14 mouse cellular contexts compared by ENCODE assay signal in the genomic region with DNA sequence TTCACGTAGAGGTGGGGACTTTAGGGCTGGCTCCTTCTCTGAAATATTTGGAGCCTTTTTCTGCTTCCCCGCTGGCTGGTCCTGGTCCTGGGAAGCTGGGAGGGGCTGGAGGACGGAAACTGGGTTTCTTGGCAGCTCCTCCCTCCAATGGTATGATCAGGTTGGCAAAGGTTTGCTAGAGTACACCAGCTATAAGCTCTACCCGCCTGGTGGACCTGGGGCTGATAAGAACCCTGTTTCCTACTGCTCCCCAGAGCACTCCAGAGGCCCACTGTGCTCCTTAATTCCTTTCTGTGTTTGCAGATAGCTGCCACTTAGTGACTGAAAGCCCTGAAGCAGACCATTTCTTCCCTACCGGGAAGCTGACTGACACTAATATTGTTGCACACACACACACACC. TPM values are rescaled to one million over a fixed set of nuclear protein-coding genes. Genes with fewer than 3 reads are reported as not detected.
DNase-seq lines count a peak whose midpoint lies in the region; ATAC-seq and TF ChIP-seq lines count a peak whose summit lies in the region.
"Had no signal": no experiment of that assay in that cellular context is flagged by ENCODE, and none has a peak within 500 bp of the region (broad histone marks: within the 10 kb centered on the region; RNA-seq: fewer than 3 reads in every experiment).

No protein-coding gene starts in this region.

- ATAC-seq in heart, embryonic 13.5 days (ENCODE audit: extremely low read depth, insufficient number of reproducible peaks, low FRiP score, low TSS enrichment) = no peak
- no peak for ATAC-seq in lung, embryonic 14.5 days (ENCODE audit: insufficient read depth)
- no peak for ATAC-seq in hindbrain, embryonic 14.5 days (ENCODE audit: low FRiP score)

- H3K9ac ChIP-seq in heart, embryonic 13.5 days = 0 out of 2 replicates have a peak overlapping the region, but pooled peaks have one; percentile 42
- no peak overlapping the region for H3K9ac ChIP-seq in lung, embryonic 14.5 days
- 0 out of 2 replicates have a peak overlapping the region, but pooled peaks have one; percentile 10 for H3K9ac ChIP-seq in hindbrain, embryonic 14.5 days
- H3K9ac ChIP-seq: liver, embryonic 15.5 days; midbrain, embryonic 12.5 days had no signal

- no peak overlapping the region for H3K4me3 ChIP-seq in heart, embryonic 13.5 days
- no peak overlapping the region for H3K4me3 ChIP-seq in lung, embryonic 14.5 days (ENCODE audit: low read depth, low read length)
- H3K4me3 ChIP-seq in embryonic facial prominence, embryonic 10.5 days = no peak overlapping the region
- H3K4me3 ChIP-seq in hindbrain, embryonic 14.5 days (replicated peaks; ENCODE audit: low read length) = no peak overlapping the region
- H3K4me3 ChIP-seq: heart, adult 2 months; liver, embryonic 15.5 days; midbrain, embryonic 12.5 days had no signal

- peaks cover 17% of the 10 kb centered on the region for H3K4me1 ChIP-seq in heart, embryonic 13.5 days
- H3K4me1 ChIP-seq in lung, embryonic 14.5 days (ENCODE audit: insufficient read depth) = no peaks in the 10 kb centered on the region; the same call in 1 of the 2 replicates
- H3K4me1 ChIP-seq in embryonic facial prominence, embryonic 10.5 days = peaks cover 44% of the 10 kb centered on the region
- peaks cover 9% of the 10 kb centered on the region; the same call in 1 of the 2 replicates for H3K4me1 ChIP-seq in hindbrain, embryonic 14.5 days (replicated peaks; ENCODE audit: control insufficient read depth, insufficient read depth, low read length)

- no peak for TF ChIP-seq CTCF in lung, embryonic 14.5 days (IDR thresholded peaks at IDR 0.05; ENCODE audit: low read depth)

- H3K9me3 ChIP-seq in heart, embryonic 13.5 days = no peaks in the 10 kb centered on the region
- no peaks in the 10 kb centered on the region for H3K9me3 ChIP-seq in lung, embryonic 14.5 days (ENCODE audit: low read depth, low read length)
- no peaks in the 10 kb centered on the region for H3K9me3 ChIP-seq in embryonic facial prominence, embryonic 10.5 days
- no peaks in the 10 kb centered on the region for H3K9me3 ChIP-seq in hindbrain, embryonic 14.5 days (ENCODE audit: control insufficient read depth, low read length)
- H3K9me3 ChIP-seq: liver, embryonic 15.5 days; midbrain, embryonic 12.5 days had no signal

- 14% methylated on average over 5 of the region's 5 CpGs for WGBS in heart, embryonic 13.5 days
- WGBS in lung, embryonic 14.5 days = 29% methylated on average over 5 of the region's 5 CpGs
- WGBS in embryonic facial prominence, embryonic 10.5 days = 48% methylated on average over 5 of the region's 5 CpGs
- WGBS in hindbrain, embryonic 14.5 days = 55% methylated on average over 5 of the region's 5 CpGs

- peak overlapping the region; percentile 43 for H3K4me2 ChIP-seq in heart, embryonic 13.5 days
- peak overlapping the region; percentile 16; the same call in 1 of the 2 replicates for H3K4me2 ChIP-seq in lung, embryonic 14.5 days
- H3K4me2 ChIP-seq in hindbrain, embryonic 14.5 days (replicated peaks) = no peak overlapping the region
- H3K4me2 ChIP-seq: liver, embryonic 15.5 days; midbrain, embryonic 12.5 days had no signal

- no peaks in the 10 kb centered on the region for H3K36me3 ChIP-seq in heart, embryonic 13.5 days
- H3K36me3 ChIP-seq in lung, embryonic 14.5 days (ENCODE audit: insufficient read depth) = no peaks in the 10 kb centered on the region
- no peaks in the 10 kb centered on the region for H3K36me3 ChIP-seq in embryonic facial prominence, embryonic 10.5 days (replicated peaks)
- H3K36me3 ChIP-seq in hindbrain, embryonic 14.5 days (replicated peaks; ENCODE audit: control insufficient read depth, insufficient read depth) = no peaks in the 10 kb centered on the region
- H3K36me3 ChIP-seq: liver, embryonic 15.5 days; midbrain, embryonic 12.5 days had no signal

- peak overlapping the region; percentile 38 for H3K27ac ChIP-seq in heart, embryonic 13.5 days (replicated peaks)
- no peak overlapping the region for H3K27ac ChIP-seq in lung, embryonic 14.5 days (ENCODE audit: low read depth)
- H3K27ac ChIP-seq in embryonic facial prominence, embryonic 10.5 days (replicated peaks) = 0 out of 2 replicates have a peak overlapping the region, but pooled peaks have one; percentile 30
- no peak overlapping the region; the same call in 1 of the 2 replicates for H3K27ac ChIP-seq in hindbrain, embryonic 14.5 days
- H3K27ac ChIP-seq: heart, adult 2 months; liver, embryonic 15.5 days; midbrain, embryonic 12.5 days had no signal

- no peaks in the 10 kb centered on the region for H3K27me3 ChIP-seq in heart, embryonic 13.5 days (replicated peaks)
- H3K27me3 ChIP-seq in lung, embryonic 14.5 days (ENCODE audit: insufficient read depth, low read length) = no peaks in the 10 kb centered on the region
- H3K27me3 ChIP-seq in embryonic facial prominence, embryonic 10.5 days (replicated peaks; ENCODE audit: low read depth, poor library complexity, severe bottlenecking) = peaks cover 5% of the 10 kb centered on the region; the same call in 1 of the 2 replicates
- H3K27me3 ChIP-seq in hindbrain, embryonic 14.5 days (ENCODE audit: control insufficient read depth, insufficient read depth, low read length) = 0 out of 2 replicates have a peak, but pooled peaks cover 4% of the 10 kb centered on the region
- H3K27me3 ChIP-seq: liver, embryonic 15.5 days; midbrain, embryonic 12.5 days had no signal

- DNase-seq in heart, adult 8-10 months (ENCODE audit: low spot score) = no peak
- peak; percentile 24 for DNase-seq in lung, embryonic 14.5 days
- DNase-seq in lung, postnatal 14 days = no peak
- no peak for DNase-seq in embryonic facial prominence, embryonic 10.5 days (ENCODE audit: low spot score)
- DNase-seq in hindbrain, embryonic 14.5 days (ENCODE audit: low spot score) = no peak
- DNase-seq in layer of hippocampus, postnatal 10 days (ENCODE audit: low spot score in 2 of 2) = no peak
- no peak for DNase-seq in gastrocnemius, adult 8-10 months (ENCODE audit: low spot score in 2 of 2)
- DNase-seq: cerebellum, adult 9-10 months; heart, adult 2 months; kidney, adult 18-20 months; kidney, postnatal 25 days had no signal

RNA-seq across cellular contexts. Expression of a gene that starts 21.9 kb away (rescaled TPM):
- 7.1 and 8.3 TPM in 2 replicates for polyA plus RNA-seq in heart, embryonic 13.5 days (2015; fragmentation: Nextera tagmentation; extraction: Ambion mirVana)
- 1 to 10 TPM; 6.3 to 8.6 (median 7.0) TPM for total RNA-seq in heart, adult 8-10 months (2022)
- polyA plus RNA-seq in lung, embryonic 14.5 days (2014; fragmentation: Nextera tagmentation; extraction: Ambion mirVana) = 12.3 and 12.9 TPM in 2 replicates
- polyA plus RNA-seq in embryonic facial prominence, embryonic 10.5 days (2016; fragmentation: Nextera tagmentation; extraction: Ambion mirVana) = 6.2 and 6.3 TPM in 2 replicates
- 14.3 and 14.9 TPM in 2 replicates for polyA plus RNA-seq in hindbrain, embryonic 14.5 days (2014; fragmentation: Nextera tagmentation; extraction: Ambion mirVana)
- total RNA-seq in layer of hippocampus, postnatal 10 days (2021) = 10 to 100 TPM; 36.9 to 39.6 TPM
- 10 to 100 TPM; 17.9 to 29.8 (median 26.8) TPM for total RNA-seq in gastrocnemius, adult 8-10 months (2022)

Comparison
In these comparisons a context has a peak if more than half of its experiments do, and no peak if none do; other contexts are left out.
1. H3K27ac ChIP-seq: peak in heart, embryonic 13.5 days (single experiment) and embryonic facial prominence, embryonic 10.5 days (single experiment); none in lung, embryonic 14.5 days (single experiment) and hindbrain, embryonic 14.5 days (single experiment).